Mouse (Mus musculus) ES-E14 (cell line): ENCODE data around the gene Mthfs.
"Not testable (repeated sequence)": the region's sequence is repeated elsewhere in the genome, so short reads cannot be mapped to it uniquely, and the experiment has no call there.

Source experiments
- CHD2 ChIP-seq: IDR thresholded peaks from 2 replicates; pipeline ENCODE4 v1.6.1; 2014; ENCODE audit warnings: mild to moderate bottlenecking, low read depth, low read length, inconsistent platforms
- MAFK ChIP-seq: IDR thresholded peaks from 2 replicates; pipeline ENCODE4 v1.6.1; 2014; ENCODE audit warnings: mild to moderate bottlenecking, low read depth, low read length, inconsistent platforms; ENCODE audit not compliant: insufficient read depth
- ZC3H11A ChIP-seq: IDR thresholded peaks from 2 replicates; pipeline ENCODE4 v1.6.1; 2012; ENCODE audit warnings: low read depth, mild to moderate bottlenecking, inconsistent platforms, low read length, borderline replicate concordance

DNA sequence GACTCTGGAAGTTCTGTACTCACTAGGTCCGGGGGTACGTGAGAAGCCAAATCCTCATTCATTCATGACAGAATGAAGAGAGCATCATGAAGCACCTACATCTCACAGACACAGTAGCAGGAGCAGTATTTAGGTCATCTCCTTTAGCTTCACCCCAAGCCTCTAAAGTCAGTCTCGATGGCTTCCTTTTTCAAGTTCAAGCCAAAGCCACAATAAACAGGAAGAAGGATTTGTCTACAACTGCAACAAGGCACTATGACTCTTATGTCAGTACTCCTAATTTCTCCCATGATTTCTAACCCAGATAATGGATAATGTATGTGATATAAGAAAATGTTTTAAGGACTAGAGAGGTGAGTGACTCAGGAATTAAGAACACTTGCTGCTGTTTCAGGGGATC is 12.1 kb upstream of the Mthfs start:
- not testable (repeated sequence) for TF ChIP-seq ZC3H11A, MAFK, CHD2
